Mouse (Mus musculus): ENCODE results near the gene Fbxo47. TPM values are rescaled to one million over a fixed set of nuclear protein-coding genes. Genes with fewer than 3 reads are reported as not detected.
"Not testable (repeated sequence)": the region's sequence is repeated elsewhere in the genome, so short reads cannot be mapped to it uniquely, and the experiment has no call there.

Gene Fbxo47
- polyA plus RNA-seq, 1 experiment from 2014 or later: 0.62 TPM

DNA sequence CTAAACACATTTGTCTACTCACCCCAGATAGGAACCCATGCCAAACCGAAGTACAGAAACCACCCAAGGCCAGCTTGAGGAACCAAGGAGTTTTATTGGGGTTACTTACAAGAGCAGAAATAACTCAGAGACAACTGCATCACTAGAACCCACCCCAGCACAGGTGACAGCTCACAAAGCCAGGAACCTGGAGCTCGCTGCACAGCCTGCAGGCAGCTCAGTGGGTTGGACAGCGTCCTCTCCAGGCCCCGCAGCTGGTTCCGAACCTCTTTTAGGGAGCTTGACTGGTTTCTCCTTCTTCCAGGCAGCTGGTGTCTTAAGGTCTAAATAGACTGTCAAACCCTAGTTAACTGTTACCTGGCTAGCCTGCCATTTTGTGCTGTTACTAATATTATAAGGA, 7.9 kb upstream of the Fbxo47 start:
- Histone ChIP-seq H3K36me3 (ENCODE audit: control insufficient read depth, insufficient read depth, low read length) (no peaks in the 10 kb centered on the region), H3K27ac (replicated peaks; ENCODE audit: low read depth, low read length) (no peak overlapping the region), H3K4me2 (ENCODE audit: low read length) (no peak overlapping the region), H3K4me3 (replicated peaks; ENCODE audit: low read depth, low read length) (no peak overlapping the region), H3K27me3 (ENCODE audit: control insufficient read depth, insufficient read depth, low read length) (no peaks in the 10 kb centered on the region), H3K9ac (replicated peaks; ENCODE audit: low read length) (no peak overlapping the region), H3K9me3 (ENCODE audit: control insufficient read depth, low read length) (no peaks in the 10 kb centered on the region), H3K4me1 (ENCODE audit: control insufficient read depth, insufficient read depth, low read length) (no peaks in the 10 kb centered on the region)
- WGBS: 75% methylated on average over 5 of the region's 5 CpGs
- DNase-seq (no peak), ATAC-seq (ENCODE audit: low FRiP score, low TSS enrichment) (no peak)

DNA sequence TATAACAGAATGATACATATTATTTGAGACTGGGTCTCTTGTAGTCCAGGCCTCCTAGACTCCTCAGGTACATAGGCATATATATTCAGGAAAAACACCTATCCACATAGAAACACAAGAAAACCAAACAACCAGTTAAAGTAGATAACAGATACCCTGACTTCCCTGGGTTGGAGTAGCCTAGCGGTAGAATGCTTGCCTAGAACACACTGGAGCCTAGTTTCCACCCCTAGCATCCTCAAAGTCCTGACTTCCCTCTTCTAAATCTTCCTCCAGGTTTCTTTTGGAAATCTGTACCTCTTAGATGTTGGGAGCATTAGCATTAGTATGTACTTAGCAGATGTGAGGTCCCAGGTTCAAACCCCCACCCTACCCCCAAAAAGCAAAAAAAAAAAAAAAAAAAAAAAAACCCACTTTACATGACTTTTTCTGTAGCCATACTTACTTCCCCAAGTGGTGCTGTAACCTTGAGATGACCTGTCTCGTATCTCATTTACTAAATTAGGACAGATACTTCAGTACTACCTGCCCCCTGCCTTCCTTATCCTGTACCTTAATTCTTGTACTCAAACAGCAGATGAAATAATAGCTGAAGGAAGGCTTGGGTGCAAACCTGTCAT, 1.5 kb upstream of the Fbxo47 start:
- H3K4me3 ChIP-seq (replicated peaks; ENCODE audit: low read depth, low read length): no peak overlapping the region
- no peaks in the 10 kb centered on the region for H3K4me1 ChIP-seq (ENCODE audit: control insufficient read depth, insufficient read depth, low read length)
- H3K9ac ChIP-seq (replicated peaks; ENCODE audit: low read length): no peak overlapping the region
- no peak overlapping the region for H3K27ac ChIP-seq (replicated peaks; ENCODE audit: low read depth, low read length)
- H3K27me3 ChIP-seq (ENCODE audit: control insufficient read depth, insufficient read depth, low read length): no peaks in the 10 kb centered on the region
- no peak for DNase-seq
- ATAC-seq (ENCODE audit: low FRiP score, low TSS enrichment): no peak
- H3K4me2 ChIP-seq (ENCODE audit: low read length): no peak overlapping the region
- no peaks in the 10 kb centered on the region for H3K36me3 ChIP-seq (ENCODE audit: control insufficient read depth, insufficient read depth, low read length)
- WGBS: 99% methylated on average over 2 of the region's 2 CpGs
- no peaks in the 10 kb centered on the region for H3K9me3 ChIP-seq (ENCODE audit: control insufficient read depth, low read length)

DNA sequence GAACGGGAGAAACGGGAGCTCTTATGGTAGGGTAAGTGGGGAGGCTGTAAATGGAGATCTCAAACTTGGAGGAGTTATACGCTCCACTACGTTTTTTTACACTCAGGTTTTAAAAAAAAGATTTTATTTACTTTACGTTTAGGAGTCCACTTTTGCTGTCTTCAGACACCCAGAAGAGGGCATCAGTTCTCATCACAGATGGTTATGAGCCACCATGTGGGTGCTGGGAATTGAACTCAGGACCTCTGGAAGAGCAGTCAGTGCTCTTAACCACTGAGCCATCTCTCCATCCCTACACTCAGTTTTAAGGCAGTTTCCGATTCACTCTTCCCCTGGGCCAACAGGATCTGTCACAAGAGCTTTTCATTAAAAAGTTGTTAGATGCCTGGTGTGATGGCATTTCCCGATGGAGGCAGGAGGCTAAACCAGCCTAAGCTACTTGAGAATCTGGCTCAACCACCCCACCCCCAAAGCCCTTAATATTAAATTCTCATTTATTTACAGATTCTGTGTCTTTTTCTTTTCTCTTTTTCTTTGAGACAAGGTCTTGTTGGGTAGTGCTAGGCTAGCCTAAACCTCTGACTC, 739 bp upstream of the Fbxo47 start:
- Histone ChIP-seq H3K9me3 (ENCODE audit: control insufficient read depth, low read length) (no peaks in the 10 kb centered on the region), H3K4me2 (ENCODE audit: low read length) (peak overlapping the region; percentile 61), H3K9ac (replicated peaks; ENCODE audit: low read length) (peak overlapping the region; percentile 47; the same call in 1 of the 2 replicates), H3K4me1 (ENCODE audit: control insufficient read depth, insufficient read depth, low read length) (no peaks in the 10 kb centered on the region), H3K27ac (replicated peaks; ENCODE audit: low read depth, low read length) (peak overlapping the region; percentile 92), H3K27me3 (ENCODE audit: control insufficient read depth, insufficient read depth, low read length) (no peaks in the 10 kb centered on the region), H3K4me3 (replicated peaks; ENCODE audit: low read depth, low read length) (peak overlapping the region; percentile 53), H3K36me3 (ENCODE audit: control insufficient read depth, insufficient read depth, low read length) (no peaks in the 10 kb centered on the region)
- ATAC-seq (ENCODE audit: low FRiP score, low TSS enrichment) (no peak), DNase-seq (no peak)
- WGBS: 28% methylated on average over 7 of the region's 7 CpGs

DNA sequence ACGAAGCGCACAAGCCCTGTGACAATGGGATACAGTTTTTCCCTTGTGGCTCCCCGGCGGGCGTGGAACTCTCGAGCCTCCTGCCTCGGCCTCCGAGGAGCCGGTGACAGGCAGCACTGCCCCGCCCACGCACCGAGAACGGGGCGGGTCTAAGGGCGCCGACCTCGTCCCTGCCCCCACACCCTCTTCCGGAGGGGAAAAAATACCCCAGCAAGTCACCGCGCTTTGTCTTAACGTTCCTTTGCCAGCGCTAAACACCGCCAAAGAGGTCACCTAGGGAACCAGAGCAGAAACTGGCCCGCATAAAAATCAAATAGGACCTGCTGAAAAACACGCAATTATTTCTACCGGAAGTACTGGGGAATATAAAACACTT, 424 bp downstream of the Fbxo47 start:
- H3K4me2 ChIP-seq (ENCODE audit: low read length): peak overlapping the region; percentile 61
- DNase-seq: peak; percentile 77
- 4% methylated on average over 26 of the region's 26 CpGs for WGBS

DNA sequence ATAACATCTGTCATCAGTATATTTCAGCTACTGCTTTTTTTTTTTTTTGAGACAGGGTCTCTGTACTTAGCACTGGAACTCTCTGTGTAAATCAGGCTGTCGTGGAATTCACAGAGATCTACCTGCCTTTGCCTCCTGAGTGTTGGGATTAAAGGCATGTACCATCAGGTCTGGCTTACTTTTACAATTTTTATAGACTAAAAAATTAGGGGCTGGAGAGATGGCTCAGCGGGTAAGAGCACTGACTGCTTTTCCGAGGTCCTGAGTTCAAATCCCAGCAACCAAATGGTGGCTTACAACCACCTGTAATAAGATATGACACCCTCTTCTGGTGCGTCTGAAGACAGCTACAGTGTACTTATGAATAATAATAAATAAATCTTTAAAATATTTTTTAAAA, 3.6 kb downstream of the Fbxo47 start:
- Histone ChIP-seq H3K4me1 (ENCODE audit: control insufficient read depth, insufficient read depth, low read length) (no peaks in the 10 kb centered on the region), H3K27me3 (ENCODE audit: control insufficient read depth, insufficient read depth, low read length) (no peaks in the 10 kb centered on the region), H3K36me3 (ENCODE audit: control insufficient read depth, insufficient read depth, low read length) (no peaks in the 10 kb centered on the region), H3K4me3 (replicated peaks; ENCODE audit: low read depth, low read length) (no peak overlapping the region), H3K9me3 (ENCODE audit: control insufficient read depth, low read length) (no peaks in the 10 kb centered on the region), H3K9ac (replicated peaks; ENCODE audit: low read length) (no peak overlapping the region), H3K27ac (replicated peaks; ENCODE audit: low read depth, low read length) (no peak overlapping the region), H3K4me2 (ENCODE audit: low read length) (no peak overlapping the region)
- 95% methylated on average over 4 of the region's 4 CpGs for WGBS
- DNase-seq (no peak), ATAC-seq (ENCODE audit: low FRiP score, low TSS enrichment) (no peak)

More for the DNA sequence above, 424 bp downstream of the Fbxo47 start:
- H3K27me3 ChIP-seq (ENCODE audit: control insufficient read depth, insufficient read depth, low read length): no peaks in the 10 kb centered on the region
- ATAC-seq (ENCODE audit: low FRiP score, low TSS enrichment): 0 out of 2 replicates have a peak, but pooled peaks have one; percentile 68
- H3K27ac ChIP-seq (replicated peaks; ENCODE audit: low read depth, low read length): peak overlapping the region; percentile 67
- peak overlapping the region; percentile 53 for H3K4me3 ChIP-seq (replicated peaks; ENCODE audit: low read depth, low read length)
- H3K4me1 ChIP-seq (ENCODE audit: control insufficient read depth, insufficient read depth, low read length): no peaks in the 10 kb centered on the region
- H3K36me3 ChIP-seq (ENCODE audit: control insufficient read depth, insufficient read depth, low read length): no peaks in the 10 kb centered on the region
- H3K9me3 ChIP-seq (ENCODE audit: control insufficient read depth, low read length): no peaks in the 10 kb centered on the region
- H3K9ac ChIP-seq (replicated peaks; ENCODE audit: low read length): no peak overlapping the region; the same call in 1 of the 2 replicates

DNA sequence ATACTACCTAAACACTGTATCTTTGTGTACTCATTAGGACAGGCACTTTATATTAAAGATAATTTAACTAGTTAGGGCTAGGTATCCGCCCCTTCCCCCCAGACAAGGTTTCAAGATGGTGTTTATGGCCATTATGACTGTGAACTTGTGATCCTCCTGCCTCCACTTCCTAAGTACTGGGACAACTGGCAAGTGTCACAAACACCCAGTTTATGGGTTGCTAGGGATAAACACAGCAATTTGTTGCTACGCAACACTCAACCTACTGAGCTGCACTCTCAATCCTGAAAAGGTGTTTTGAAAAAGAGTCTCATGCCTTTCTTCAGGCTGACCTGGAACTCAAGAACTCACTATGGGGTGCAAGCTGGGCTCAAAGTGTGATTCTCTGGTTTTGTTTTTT, 6.6 kb downstream of the Fbxo47 start:
- WGBS: 87% methylated on average over 2 of the region's 2 CpGs
- no peak for ATAC-seq (ENCODE audit: low FRiP score, low TSS enrichment)
- Histone ChIP-seq H3K4me2 (ENCODE audit: low read length) (no peak overlapping the region), H3K4me3 (replicated peaks; ENCODE audit: low read depth, low read length) (no peak overlapping the region), H3K9me3 (ENCODE audit: control insufficient read depth, low read length) (no peaks in the 10 kb centered on the region), H3K9ac (replicated peaks; ENCODE audit: low read length) (no peak overlapping the region), H3K27ac (replicated peaks; ENCODE audit: low read depth, low read length) (no peak overlapping the region), H3K27me3 (ENCODE audit: control insufficient read depth, insufficient read depth, low read length) (no peaks in the 10 kb centered on the region), H3K4me1 (ENCODE audit: control insufficient read depth, insufficient read depth, low read length) (no peaks in the 10 kb centered on the region), H3K36me3 (ENCODE audit: control insufficient read depth, insufficient read depth, low read length) (no peaks in the 10 kb centered on the region)
- DNase-seq: no peak

DNA sequence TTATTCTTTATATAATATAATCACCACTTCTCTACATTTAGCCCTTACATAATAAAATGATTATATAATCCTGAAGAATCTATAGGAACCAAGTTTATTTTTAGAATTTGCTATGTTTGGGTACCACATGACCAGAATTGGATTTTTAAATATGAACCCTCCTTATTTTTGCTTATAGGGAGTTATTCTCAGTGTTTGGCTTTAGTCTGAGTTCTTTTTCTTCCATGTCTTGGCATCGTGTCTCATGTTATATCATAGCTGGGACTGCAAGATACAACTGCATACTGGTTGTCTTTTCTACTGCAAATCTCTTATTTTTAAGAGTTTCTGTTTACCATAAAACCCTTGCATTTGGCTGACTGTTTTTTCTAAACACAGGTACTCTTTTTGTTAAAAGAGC, 9.6 kb downstream of the Fbxo47 start:
- DNase-seq (no peak), ATAC-seq (ENCODE audit: low FRiP score, low TSS enrichment) (no peak)
- Histone ChIP-seq H3K36me3 (ENCODE audit: control insufficient read depth, insufficient read depth, low read length) (no peaks in the 10 kb centered on the region), H3K4me2 (ENCODE audit: low read length) (no peak overlapping the region), H3K27ac (replicated peaks; ENCODE audit: low read depth, low read length) (no peak overlapping the region), H3K4me3 (replicated peaks; ENCODE audit: low read depth, low read length) (no peak overlapping the region), H3K9ac (replicated peaks; ENCODE audit: low read length) (no peak overlapping the region), H3K9me3 (ENCODE audit: control insufficient read depth, low read length) (no peaks in the 10 kb centered on the region), H3K27me3 (ENCODE audit: control insufficient read depth, insufficient read depth, low read length) (no peaks in the 10 kb centered on the region), H3K4me1 (ENCODE audit: control insufficient read depth, insufficient read depth, low read length) (no peaks in the 10 kb centered on the region)
- WGBS: 89% methylated on average over 1 of the region's 1 CpGs

DNA sequence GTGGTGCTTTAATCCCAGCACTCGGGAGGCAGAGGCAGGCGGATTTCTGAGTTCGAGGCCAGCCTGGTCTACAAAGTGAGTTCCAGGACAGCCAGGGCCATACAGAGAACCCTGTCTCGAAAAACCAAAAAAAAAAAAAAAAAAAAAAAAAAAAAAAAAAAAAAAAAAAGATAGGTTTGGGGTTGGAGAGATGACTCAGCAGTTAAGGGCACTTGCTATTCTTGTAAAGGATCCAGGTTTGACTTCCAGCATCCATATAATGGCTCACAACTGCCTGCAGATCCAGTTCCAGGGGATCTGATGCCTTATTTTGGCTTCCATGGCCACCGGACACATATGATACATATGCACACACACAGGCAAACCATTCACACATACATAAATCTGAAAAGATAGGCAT, 11.6 kb downstream of the Fbxo47 start:
- ATAC-seq (ENCODE audit: low FRiP score, low TSS enrichment); H3K27ac ChIP-seq (replicated peaks; ENCODE audit: low read depth, low read length); H3K36me3 ChIP-seq (ENCODE audit: control insufficient read depth, insufficient read depth, low read length); H3K9ac ChIP-seq (replicated peaks; ENCODE audit: low read length); DNase-seq; H3K4me3 ChIP-seq (replicated peaks; ENCODE audit: low read depth, low read length); H3K4me1 ChIP-seq (ENCODE audit: control insufficient read depth, insufficient read depth, low read length); H3K9me3 ChIP-seq (ENCODE audit: control insufficient read depth, low read length); H3K27me3 ChIP-seq (ENCODE audit: control insufficient read depth, insufficient read depth, low read length); H3K4me2 ChIP-seq (ENCODE audit: low read length): not testable (repeated sequence)
- WGBS: 84% methylated on average over 5 of the region's 5 CpGs

DNA sequence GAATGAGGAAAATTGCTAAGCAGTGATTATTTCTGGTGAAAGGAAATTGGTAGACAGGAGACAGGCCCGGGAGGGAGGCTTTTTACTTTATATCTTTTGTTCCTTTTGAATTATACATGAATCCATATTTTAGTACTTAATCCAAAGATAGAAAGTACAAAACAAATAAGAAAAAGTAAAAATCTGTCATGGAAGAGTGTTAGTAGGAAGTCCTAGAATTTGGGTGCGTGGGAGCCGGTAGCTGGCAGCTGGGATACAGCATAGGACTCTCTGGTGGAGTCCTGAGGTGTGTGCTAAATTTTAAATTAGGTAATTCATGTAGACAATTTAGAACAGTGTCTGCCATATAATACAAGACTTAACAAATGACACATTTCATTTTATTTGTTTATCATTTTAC, 16.4 kb downstream of the Fbxo47 start:
- no peaks in the 10 kb centered on the region for H3K27me3 ChIP-seq (ENCODE audit: control insufficient read depth, insufficient read depth, low read length)
- ATAC-seq (ENCODE audit: low FRiP score, low TSS enrichment) (no peak), DNase-seq (no peak)
- WGBS: 88% methylated on average over 3 of the region's 3 CpGs
- no peak overlapping the region for H3K4me3 ChIP-seq (replicated peaks; ENCODE audit: low read depth, low read length)
- no peak overlapping the region for H3K4me2 ChIP-seq (ENCODE audit: low read length)
- no peak overlapping the region for H3K9ac ChIP-seq (replicated peaks; ENCODE audit: low read length)
- H3K36me3 ChIP-seq (ENCODE audit: control insufficient read depth, insufficient read depth, low read length): no peaks in the 10 kb centered on the region
- H3K4me1 ChIP-seq (ENCODE audit: control insufficient read depth, insufficient read depth, low read length): no peaks in the 10 kb centered on the region
- H3K9me3 ChIP-seq (ENCODE audit: control insufficient read depth, low read length): no peaks in the 10 kb centered on the region
- no peak overlapping the region for H3K27ac ChIP-seq (replicated peaks; ENCODE audit: low read depth, low read length)
